Mouse (Mus musculus) MEL (cell line): Measurements from ENCODE around the gene Klhl12. TPM values are rescaled to one million over a fixed set of nuclear protein-coding genes. Genes with fewer than 3 reads are reported as not detected.

Source experiments
- DNase-seq: peaks from one replicate; pipeline ENCODE4 v3.0.0; 2011; ENCODE audit warnings: low read depth, low spot score
- H3K27ac ChIP-seq: 2 replicates; pipeline ENCODE4 v1.5.1; 2012; ENCODE audit warnings: low read depth, mild to moderate bottlenecking, control low read depth, low read length, moderate library complexity; ENCODE audit not compliant: control insufficient read depth
- H3K27me3 ChIP-seq, 2 experiments: fragments of 150-350 bp in 1 of 2; sonication (generic) in 1 of 2; 2 replicates each; pipeline ENCODE4 v1.6.1; 2012; ENCODE audit warnings: low read length in 2 of 2, mild to moderate bottlenecking in 2 of 2, improper control_type of control experiment in 1 of 2, moderate library complexity in 1 of 2; ENCODE audit not compliant: insufficient read depth in 2 of 2, control insufficient read depth in 1 of 2
- H3K36me3 ChIP-seq, 2 experiments: 2 replicates each; pipeline ENCODE4 v1.6.1; 2012 to 2014; ENCODE audit warnings: low read length in 2 of 2, improper control_type of control experiment in 1 of 2, inconsistent platforms in 1 of 2, mild to moderate bottlenecking in 1 of 2; ENCODE audit not compliant: insufficient read depth in 2 of 2, control insufficient read depth in 1 of 2
- H3K4me1 ChIP-seq, 2 experiments: fragments of 150-350 bp in 1 of 2; sonication (generic) in 1 of 2; 2 replicates each; pipeline ENCODE4 v1.6.1; 2012; ENCODE audit warnings: low read length in 2 of 2, improper control_type of control experiment in 1 of 2, mild to moderate bottlenecking in 1 of 2; ENCODE audit not compliant: insufficient read depth in 2 of 2, control insufficient read depth in 1 of 2
- H3K4me3 ChIP-seq, 2 experiments: fragments of 150-350 bp in 1 of 2; sonication (generic) in 1 of 2; 2 replicates each; pipeline ENCODE4 v1.5.1; 2012; ENCODE audit warnings: low read depth in 2 of 2, low read length in 2 of 2, mild to moderate bottlenecking in 2 of 2, moderate library complexity in 2 of 2, control low read depth in 1 of 2, improper control_type of control experiment in 1 of 2; ENCODE audit not compliant: control insufficient read depth in 1 of 2, insufficient read depth in 1 of 2
- H3K79me2 ChIP-seq: 2 replicates; pipeline ENCODE4 v1.6.1; 2012; ENCODE audit warnings: mild to moderate bottlenecking, low read length, moderate library complexity; ENCODE audit not compliant: control insufficient read depth, poor library complexity, insufficient read depth
- H3K9ac ChIP-seq: 2 replicates; pipeline ENCODE4 v1.6.1; 2012; ENCODE audit warnings: low read depth, mild to moderate bottlenecking, control low read depth, low read length, moderate library complexity; ENCODE audit not compliant: control insufficient read depth, poor library complexity, severe bottlenecking
- H3K9me3 ChIP-seq: fragments of 150-350 bp; sonication (generic); replicated peaks from 2 replicates; pipeline ENCODE4 v1.6.1; 2012; ENCODE audit warnings: mild to moderate bottlenecking, low read length, improper control_type of control experiment, moderate library complexity; ENCODE audit not compliant: insufficient read depth
- BHLHE40 ChIP-seq: IDR thresholded peaks from 2 replicates; pipeline ENCODE4 v1.6.1; 2012; ENCODE audit warnings: low read depth, mild to moderate bottlenecking, inconsistent platforms, low read length, improper control_type of control experiment, borderline replicate concordance
- CTCF ChIP-seq, 3 experiments: IDR thresholded peaks in 2 of 3; conservative IDR thresholded peaks in 1 of 3; 2 replicates each; pipeline ENCODE4 v1.5.1; 2011 to 2012; ENCODE audit warnings: low read length in 3 of 3, low read depth in 2 of 3, mild to moderate bottlenecking in 2 of 3, improper control_type of control experiment in 1 of 3, inconsistent platforms in 1 of 3, mixed read lengths in 1 of 3, moderate library complexity in 1 of 3; ENCODE audit not compliant: control insufficient read depth in 1 of 3, insufficient read depth in 1 of 3, poor library complexity in 1 of 3, severe bottlenecking in 1 of 3
- ELF1 ChIP-seq: IDR thresholded peaks from 2 replicates; pipeline ENCODE4 v1.6.1; 2014; ENCODE audit warnings: low read depth, mild to moderate bottlenecking, inconsistent platforms, low read length, improper control_type of control experiment, moderate library complexity
- ETS1 ChIP-seq: IDR thresholded peaks from 2 replicates; pipeline ENCODE4 v1.6.1; 2012; ENCODE audit warnings: low read depth, mild to moderate bottlenecking, inconsistent platforms, low read length, improper control_type of control experiment, moderate library complexity
- KAT2A ChIP-seq: conservative IDR thresholded peaks from 2 replicates; pipeline ENCODE4 v1.6.1; 2012; ENCODE audit warnings: low read depth, low read length, improper control_type of control experiment, inconsistent platforms
- MAFK ChIP-seq: IDR thresholded peaks from 2 replicates; pipeline ENCODE4 v1.6.1; 2011; ENCODE audit warnings: low read depth, mild to moderate bottlenecking, low read length, improper control_type of control experiment, borderline replicate concordance
- MAX ChIP-seq: IDR thresholded peaks from 2 replicates; pipeline ENCODE4 v1.6.1; 2011; ENCODE audit warnings: low read length, improper control_type of control experiment
- NELFE ChIP-seq: IDR thresholded peaks from 2 replicates; pipeline ENCODE4 v1.6.1; 2011; ENCODE audit warnings: low read depth, low read length, improper control_type of control experiment
- NRF1 ChIP-seq: IDR thresholded peaks from 2 replicates; pipeline ENCODE4 v1.6.1; 2014; ENCODE audit warnings: low read depth, mild to moderate bottlenecking, inconsistent platforms, low read length, improper control_type of control experiment, moderate library complexity; ENCODE audit not compliant: poor library complexity, insufficient read depth, severe bottlenecking
- POLR2A ChIP-seq, 2 experiments: IDR thresholded peaks; 2 replicates each; pipeline ENCODE4 v1.6.1; 2011 to 2012; ENCODE audit warnings: low read length in 2 of 2, mild to moderate bottlenecking in 2 of 2, control low read depth in 1 of 2, improper control_type of control experiment in 1 of 2, low read depth in 1 of 2, moderate library complexity in 1 of 2; ENCODE audit not compliant: control insufficient read depth in 1 of 2, insufficient read depth in 1 of 2, poor library complexity in 1 of 2
- RAD21 ChIP-seq: IDR thresholded peaks from 2 replicates; pipeline ENCODE4 v1.6.1; 2011; ENCODE audit warnings: mild to moderate bottlenecking, low read depth, low read length, improper control_type of control experiment
- RCOR1 ChIP-seq: IDR thresholded peaks from 2 replicates; pipeline ENCODE4 v1.6.1; 2012; ENCODE audit warnings: low read depth, mild to moderate bottlenecking, inconsistent platforms, low read length, improper control_type of control experiment
- SIN3A ChIP-seq: IDR thresholded peaks from 2 replicates; pipeline ENCODE4 v1.6.1; 2012; ENCODE audit warnings: low read length, improper control_type of control experiment, inconsistent platforms
- SMC3 ChIP-seq: IDR thresholded peaks from 2 replicates; pipeline ENCODE4 v1.6.1; 2011; ENCODE audit warnings: low read depth, low read length, improper control_type of control experiment
- TAL1 ChIP-seq: IDR thresholded peaks from 2 replicates; pipeline ENCODE4 v1.6.1; 2012; ENCODE audit warnings: mild to moderate bottlenecking, inconsistent platforms, low read length, moderate library complexity, mixed read lengths
- TBP ChIP-seq: IDR thresholded peaks from 2 replicates; pipeline ENCODE4 v1.8.0; 2011; ENCODE audit warnings: low read depth, low read length, improper control_type of control experiment
- ZKSCAN1 ChIP-seq: IDR thresholded peaks from 2 replicates; pipeline ENCODE4 v1.6.1; 2012; ENCODE audit warnings: low read depth, mild to moderate bottlenecking, inconsistent platforms, low read length, improper control_type of control experiment, moderate library complexity
- polyA plus RNA-seq, 2 experiments: library from polyadenylated mRNA; stranded (reverse) in 1 of 2; unstranded in 1 of 2; fragments of >175 nt in 1 of 2; fragments of >200 nt in 1 of 2; gene quantifications; 2 replicates each; pipeline versions ENCODE4 v1.2.1 to v1.2.4; 2012; ENCODE audit warnings: low replicate concordance in 2 of 2, low read depth in 1 of 2; ENCODE audit not compliant: insufficient read length in 2 of 2, insufficient read depth in 1 of 2, missing spikeins in 1 of 2
- total RNA-seq: library from RNA; depleted of rRNA; stranded (reverse); fragments of 300-350 nt; gene quantifications from 2 replicates; pipeline ENCODE4 v1.2.3, GENCODE M21; 2012

Gene Klhl12
- total and polyA plus RNA-seq, 3 experiments: 20.8 to 26.4 TPM; not detected in 1

- no peak for TF ChIP-seq RCOR1
- TF ChIP-seq RAD21: no peak
- no peak for TF ChIP-seq ELF1
- TF ChIP-seq ETS1: no peak
- TF ChIP-seq NELFE: no peak
- TF ChIP-seq MAX: no peak
- no peak for TF ChIP-seq POLR2A (IDR thresholded peaks at IDR 0.05; ENCODE audit: control insufficient read depth in 1 of 2, insufficient read depth in 1 of 2, low read depth in 1 of 2, low read length in 2 of 2, poor library complexity in 1 of 2)
- no peak for TF ChIP-seq KAT2A
- no peak for TF ChIP-seq TBP
- TF ChIP-seq BHLHE40: no peak
- TF ChIP-seq ZKSCAN1: no peak
- no peak for TF ChIP-seq NRF1
- H3K27me3 ChIP-seq: no peaks in the 10 kb centered on the region
- peaks cover 14 to 20% of the 10 kb centered on the region in 2 experiments for H3K36me3 ChIP-seq
- no peak overlapping the region for H3K4me3 ChIP-seq
- H3K27ac ChIP-seq: peak overlapping the region; percentile 63; the same call in 1 of the 2 replicates
- no peaks in the 10 kb centered on the region for H3K9me3 ChIP-seq
- no peak for DNase-seq
- peaks cover 15 to 20% of the 10 kb centered on the region in 2 experiments for H3K4me1 ChIP-seq
- no peak overlapping the region for H3K9ac ChIP-seq
- H3K79me2 ChIP-seq: peaks cover 21% of the 10 kb centered on the region
Measured at GRCm38 (mm10) chr1:134492276-134492675, 36.9 kb downstream of the Klhl12 start.

GRCm38 (mm10) chr1:134493496-134493895 is 38.2 kb downstream of the Klhl12 start:
- peak overlapping the region; percentile 96 for H3K27ac ChIP-seq

DNA sequence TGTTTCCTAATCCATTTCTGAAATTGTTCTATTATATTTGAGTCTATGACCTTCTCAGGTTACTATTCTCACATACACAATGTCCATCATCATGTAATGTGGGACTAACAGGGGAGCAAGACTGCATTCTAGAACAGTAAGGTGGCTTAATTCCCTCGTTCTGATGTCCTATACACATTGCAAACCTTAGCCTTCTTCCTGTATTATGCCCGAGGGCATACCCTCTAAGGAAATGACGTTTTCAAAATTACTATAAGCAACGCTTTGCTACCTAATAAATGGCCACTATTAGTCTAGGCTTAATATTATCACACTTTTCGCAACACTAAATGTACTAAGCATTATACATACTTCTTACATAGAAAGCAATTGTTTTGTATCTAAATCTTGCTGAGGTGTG is 38.6 kb downstream of the Klhl12 start:
- Histone ChIP-seq H3K79me2 (peaks cover 28% of the 10 kb centered on the region), H3K9me3 (no peaks in the 10 kb centered on the region), H3K36me3 (peaks cover 11 to 20% of the 10 kb centered on the region in 2 experiments), H3K27me3 (no peaks in the 10 kb centered on the region), H3K4me3 (peak overlapping the region; percentile 52 to 96), H3K9ac (peak overlapping the region; percentile 94), H3K27ac (peak overlapping the region; percentile 96), H3K4me1 (peaks cover 15 to 20% of the 10 kb centered on the region in 2 experiments)
- TF ChIP-seq TBP (no peak), MAFK (no peak), RAD21 (no peak), SIN3A (peak; percentile 26)
- no peak for DNase-seq

More at GRCm38 (mm10) chr1:134493496-134493895, 38.2 kb downstream of the Klhl12 start:
- Histone ChIP-seq H3K9me3 (no peaks in the 10 kb centered on the region), H3K27me3 (no peaks in the 10 kb centered on the region), H3K4me3 (peak overlapping the region; percentile 52 to 96; a peak in 3 of 4 replicates), H3K9ac (peak overlapping the region; percentile 94), H3K36me3 (peaks cover 12 to 20% of the 10 kb centered on the region in 2 experiments), H3K79me2 (peaks cover 28% of the 10 kb centered on the region), H3K4me1 (peaks cover 15 to 20% of the 10 kb centered on the region in 2 experiments)
- DNase-seq: peak; percentile 72
- TF ChIP-seq RAD21: peak; percentile 45
- TF ChIP-seq CTCF (IDR thresholded peaks at IDR 0.05 in 2 of 3, conservative IDR thresholded peaks at IDR 0.05 in 1 of 3; ENCODE audit: control insufficient read depth in 1 of 3, insufficient read depth in 1 of 3, low read depth in 2 of 3, low read length in 3 of 3, poor library complexity in 1 of 3, severe bottlenecking in 1 of 3): peak; percentile 14 to 46 (median 44); a peak in 5 of 6 replicates
- no peak for TF ChIP-seq TAL1
- peak; percentile 36 for TF ChIP-seq SMC3
